Mouse (Mus musculus): ENCODE data around the gene Coq2. TPM values are rescaled to one million over a fixed set of nuclear protein-coding genes. Genes with fewer than 3 reads are reported as not detected.

Gene Coq2
- polyA plus RNA-seq, 1 experiment from 2014 or later = 47.0 TPM

- no peak for DNase-seq (ENCODE audit: low spot score)
Observed at GRCm38 (mm10) chr5:100621876-100622508, 52.9 kb downstream of the Coq2 start.

- peak; percentile 27 for DNase-seq (ENCODE audit: low spot score)
Observed at GRCm38 (mm10) chr5:100620952-100621351, 54.0 kb downstream of the Coq2 start.

- DNase-seq (ENCODE audit: low spot score) = no peak
Observed at GRCm38 (mm10) chr5:100619586-100620275, 55.2 kb downstream of the Coq2 start.

- no peak for DNase-seq (ENCODE audit: low spot score)
Observed at GRCm38 (mm10) chr5:100613896-100614768, 60.8 kb downstream of the Coq2 start.

GRCm38 (mm10) chr5:100607868-100608267, 67.1 kb downstream of the Coq2 start:
- DNase-seq (ENCODE audit: low spot score) = no peak

- no peak for DNase-seq (ENCODE audit: low spot score)
Observed at GRCm38 (mm10) chr5:100607090-100607762, 67.7 kb downstream of the Coq2 start.

GRCm38 (mm10) chr5:100605828-100606229, 69.1 kb downstream of the Coq2 start:
- no peak for DNase-seq (ENCODE audit: low spot score)

Other genes starting within 250 kb of the Coq2 start
- 9.4 and 10.0 TPM in 2 replicates for gene Lin54, start 174.5 kb downstream of the Coq2 start, polyA plus RNA-seq (2015; fragmentation: Nextera tagmentation; extraction: Ambion mirVana)
- gene Cops4, start 156.8 kb downstream of the Coq2 start, polyA plus RNA-seq (2015; fragmentation: Nextera tagmentation; extraction: Ambion mirVana) = 132 and 133 TPM in 2 replicates
- 218 and 221 TPM in 2 replicates for gene Plac8, start 102.9 kb downstream of the Coq2 start, polyA plus RNA-seq (2015; fragmentation: Nextera tagmentation; extraction: Ambion mirVana)
- 1.6 and 1.7 TPM in 2 replicates for gene Hpse, start 44.6 kb upstream of the Coq2 start, polyA plus RNA-seq (2015; fragmentation: Nextera tagmentation; extraction: Ambion mirVana)
- gene Helq, start 123.5 kb upstream of the Coq2 start, polyA plus RNA-seq (2015; fragmentation: Nextera tagmentation; extraction: Ambion mirVana) = 15.8 and 20.7 TPM in 2 replicates
- gene Mrps18c, start 123.5 kb upstream of the Coq2 start, polyA plus RNA-seq (2015; fragmentation: Nextera tagmentation; extraction: Ambion mirVana) = 265 and 268 TPM in 2 replicates
- 33.5 and 40.3 TPM in 2 replicates for gene Abraxas1, start 145.8 kb upstream of the Coq2 start, polyA plus RNA-seq (2015; fragmentation: Nextera tagmentation; extraction: Ambion mirVana)
- 2.7 and 3.0 TPM in 2 replicates for gene Gpat3, start 170.6 kb upstream of the Coq2 start, polyA plus RNA-seq (2015; fragmentation: Nextera tagmentation; extraction: Ambion mirVana)